ENCODE assay signal across 8 mouse cellular contexts in the genomic region with DNA sequence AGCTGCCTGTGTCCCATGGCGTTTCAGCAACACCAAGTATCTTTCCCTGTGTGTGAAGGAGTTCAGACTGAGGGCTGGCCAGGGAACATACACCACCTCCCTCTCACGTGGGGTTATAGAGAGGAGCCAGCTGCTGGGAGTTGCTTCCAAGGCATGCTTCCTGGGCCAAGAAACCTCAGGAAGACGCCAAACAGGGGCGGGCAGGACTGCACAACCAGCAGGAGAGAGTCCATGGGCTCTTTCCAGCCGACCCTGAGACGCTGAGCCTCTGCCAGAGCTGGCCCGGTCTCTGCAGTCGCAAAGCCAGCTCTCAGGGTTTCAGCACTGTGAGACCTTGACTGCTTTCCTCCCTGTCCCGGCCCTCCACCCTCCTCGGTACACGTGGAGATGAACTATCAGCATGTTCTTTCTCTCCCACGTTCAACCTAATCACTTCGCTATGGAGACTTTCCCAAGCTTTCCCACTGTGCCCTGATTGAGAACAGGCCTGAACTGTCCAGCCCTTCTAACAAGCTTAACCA. TPM values are rescaled to one million over a fixed set of nuclear protein-coding genes. Genes with fewer than 3 reads are reported as not detected.
A peak's percentile ranks its signal among the peaks of the same experiment; 100 is the strongest.
DNase-seq lines count a peak whose midpoint lies in the region; ATAC-seq and TF ChIP-seq lines count a peak whose summit lies in the region.

No protein-coding gene starts in this region.

- ATAC-seq in hindbrain, embryonic 12.5 days (ENCODE audit: low FRiP score): no peak
- peak; percentile 93 for ATAC-seq in stomach, embryonic 16.5 days (ENCODE audit: insufficient read depth, low FRiP score)
- ATAC-seq in granulocyte monocyte progenitor cell, adult 5-6 weeks (replicated peaks; ENCODE audit: poor library complexity, severe bottlenecking): no peak

- H3K9me3 ChIP-seq in hindbrain, embryonic 12.5 days (replicated peaks): no peaks in the 10 kb centered on the region
- no peaks in the 10 kb centered on the region for H3K9me3 ChIP-seq in stomach, embryonic 16.5 days (replicated peaks; ENCODE audit: control insufficient read depth, low read length)

- H3K27ac ChIP-seq in cerebellum, adult 2 months (ENCODE audit: insufficient read depth, low read length): no peak overlapping the region; the same call in 1 of the 2 replicates
- no peak overlapping the region for H3K27ac ChIP-seq in hindbrain, embryonic 12.5 days
- H3K27ac ChIP-seq in stomach, embryonic 16.5 days (ENCODE audit: low read length): peak overlapping the region; percentile 94

- H3K27me3 ChIP-seq in cerebellum, adult 2 months (ENCODE audit: control insufficient read depth, insufficient read depth, low read length): no peaks in the 10 kb centered on the region
- H3K27me3 ChIP-seq in hindbrain, embryonic 12.5 days: no peaks in the 10 kb centered on the region
- H3K27me3 ChIP-seq in stomach, embryonic 16.5 days (ENCODE audit: control insufficient read depth, insufficient read depth, low read length): no peaks in the 10 kb centered on the region; the same call in 1 of the 2 replicates

- H3K4me3 ChIP-seq in cerebellum, adult 2 months (replicated peaks; ENCODE audit: insufficient read depth, low read depth, low read length): no peak overlapping the region
- no peak overlapping the region for H3K4me3 ChIP-seq in hindbrain, embryonic 12.5 days
- no peak overlapping the region for H3K4me3 ChIP-seq in stomach, embryonic 16.5 days (replicated peaks; ENCODE audit: low read length)

- no peak overlapping the region for H3K9ac ChIP-seq in hindbrain, embryonic 12.5 days
- peak overlapping the region; percentile 19; the same call in 1 of the 2 replicates for H3K9ac ChIP-seq in stomach, embryonic 16.5 days (ENCODE audit: low read length)

- H3K36me3 ChIP-seq in hindbrain, embryonic 12.5 days: no peaks in the 10 kb centered on the region
- no peaks in the 10 kb centered on the region for H3K36me3 ChIP-seq in stomach, embryonic 16.5 days (ENCODE audit: control insufficient read depth, insufficient read depth, low read length)

- DNase-seq in Muller cell, postnatal 12 days (ENCODE audit: inconsistent ontology term): peak; percentile 38
- peak; percentile 52 to 68 for DNase-seq in cerebellum, adult 2 months
- peak; percentile 97 for DNase-seq in gastrocnemius, adult 18-20 months (ENCODE audit: low spot score)
- DNase-seq in layer of hippocampus, postnatal 10 days (ENCODE audit: low spot score in 2 of 2): peak; percentile 66 to 74
- DNase-seq in mesoderm, embryonic 11.5 days (ENCODE audit: low read depth, low spot score): peak; percentile 51

- TF ChIP-seq CTCF in cerebellum, adult 2 months (IDR thresholded peaks at IDR 0.05; ENCODE audit: borderline replicate concordance, insufficient read depth, low read depth, low read length): no peak

- H3K4me1 ChIP-seq in cerebellum, adult 2 months (ENCODE audit: control insufficient read depth, insufficient read depth, low read length): peaks cover 10% of the 10 kb centered on the region
- H3K4me1 ChIP-seq in hindbrain, embryonic 12.5 days: peaks cover 6% of the 10 kb centered on the region; the same call in 1 of the 2 replicates
- H3K4me1 ChIP-seq in stomach, embryonic 16.5 days (ENCODE audit: control insufficient read depth, insufficient read depth, low read length): peaks cover 21% of the 10 kb centered on the region

- WGBS in cerebellum, adult 2 months: 2% methylated on average over 13 of the region's 13 CpGs
- WGBS in hindbrain, embryonic 12.5 days: 52% methylated on average over 13 of the region's 13 CpGs
- WGBS in stomach, embryonic 16.5 days: 23% methylated on average over 13 of the region's 13 CpGs

- TF ChIP-seq POLR2A in cerebellum, adult 2 months (IDR thresholded peaks at IDR 0.05; ENCODE audit: borderline replicate concordance, insufficient read depth, low read length): no peak

- 0 out of 2 replicates have a peak overlapping the region, but pooled peaks have one; percentile 18 for H3K4me2 ChIP-seq in hindbrain, embryonic 12.5 days (replicated peaks)
- H3K4me2 ChIP-seq in stomach, embryonic 16.5 days (ENCODE audit: low read depth, low read length): peak overlapping the region; percentile 30; the same call in 1 of the 2 replicates

RNA-seq across cellular contexts. Expression of gene Rassf2, which starts 13.1 kb away (rescaled TPM):
- polyA plus RNA-seq in cerebellum, adult 2 months (2012; rRNA removed): 35.8 and 44.7 TPM in 2 replicates
- 1 to 10 TPM; 4.3 to 5.1 TPM for total RNA-seq in gastrocnemius, adult 18-20 months (2021)
- 29.2 and 30.9 TPM in 2 replicates for polyA plus RNA-seq in hindbrain, embryonic 12.5 days (2016; fragmentation: Nextera tagmentation; extraction: Ambion mirVana)
- 10 to 100 TPM; 37.4 to 39.8 TPM for total RNA-seq in layer of hippocampus, postnatal 10 days (2021)
- polyA plus RNA-seq in stomach, embryonic 16.5 days (2015; fragmentation: Nextera tagmentation; extraction: Ambion mirVana): 13.4 and 16.4 TPM in 2 replicates
- total RNA-seq in granulocyte monocyte progenitor cell, adult 5-6 weeks (2014; fragmentation: Nextera tagmentation): 43.5 and 54.8 TPM in 2 replicates
- total RNA-seq in granulocyte monocyte progenitor cell, adult 5-6 weeks (2017): 57.9 and 76.3 TPM in 2 replicates

Comparison
In these comparisons a context has a peak if more than half of its experiments do, and no peak if none do; other contexts are left out.
1. DNase-seq: peak in every context shown above with its lines; median percentile 97 in gastrocnemius, adult 18-20 months; 70 in layer of hippocampus, postnatal 10 days; 60 in cerebellum, adult 2 months; 51 in mesoderm, embryonic 11.5 days; 38 in Muller cell, postnatal 12 days.
2. RNA of gene Rassf2, which starts 13.1 kb away (total RNA-seq): 43.5 to 76.3 TPM in granulocyte monocyte progenitor cell, adult 5-6 weeks and 37.4 to 39.8 TPM in layer of hippocampus, postnatal 10 days; 4.3 to 5.1 TPM in gastrocnemius, adult 18-20 months; every median in the first group is over 4 times any median in the second.